Mouse (Mus musculus): Measurements from ENCODE around the gene Actn3.

The Actn3 gene

GRCm38 (mm10) chr19:4811909-4812242 is 65.8 kb downstream of the Actn3 start:
- DNase-seq (ENCODE audit: low read depth, low spot score): no peak

Measured in 3T3-L1 (cell line).